Mouse (Mus musculus): ENCODE data around the gene Tmem207. TPM values are rescaled to one million over a fixed set of nuclear protein-coding genes. Genes with fewer than 3 reads are reported as not detected.
"Not testable (repeated sequence)": the region's sequence is repeated elsewhere in the genome, so short reads cannot be mapped to it uniquely, and the experiment has no call there.

The Tmem207 gene
- not detected in 2 replicates for total RNA-seq (2017)

DNA sequence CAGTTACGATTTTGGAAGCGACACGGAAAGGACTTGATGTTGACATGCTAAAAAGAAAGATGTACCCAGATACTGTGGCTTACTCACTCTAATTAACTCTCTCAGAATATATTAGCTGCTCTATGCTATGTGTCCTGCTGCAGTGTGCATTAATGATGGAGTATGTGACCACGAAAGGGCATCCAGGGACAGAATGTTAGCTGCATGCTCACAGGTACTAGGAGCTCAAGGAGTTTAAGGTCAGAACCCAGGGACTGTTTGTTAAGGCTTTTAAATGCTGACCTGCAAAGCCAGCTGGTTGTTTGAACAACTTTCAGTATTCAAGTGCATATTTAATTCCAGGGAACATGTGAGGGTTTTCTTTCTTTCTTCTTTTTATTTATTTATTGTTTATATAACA is at the start of gene Tmem207:
Gene Tmem207, minus strand, starts transcription at position 101 of the 400 bp plus-strand sequence.
- ATAC-seq (replicated peaks; ENCODE audit: low read depth, poor library complexity, severe bottlenecking), result no peak

GRCm38 (mm10) chr16:26574173-26574572 is 47.6 kb upstream of the Tmem207 start:
- no peak for ATAC-seq (replicated peaks; ENCODE audit: low read depth, poor library complexity, severe bottlenecking)

DNA sequence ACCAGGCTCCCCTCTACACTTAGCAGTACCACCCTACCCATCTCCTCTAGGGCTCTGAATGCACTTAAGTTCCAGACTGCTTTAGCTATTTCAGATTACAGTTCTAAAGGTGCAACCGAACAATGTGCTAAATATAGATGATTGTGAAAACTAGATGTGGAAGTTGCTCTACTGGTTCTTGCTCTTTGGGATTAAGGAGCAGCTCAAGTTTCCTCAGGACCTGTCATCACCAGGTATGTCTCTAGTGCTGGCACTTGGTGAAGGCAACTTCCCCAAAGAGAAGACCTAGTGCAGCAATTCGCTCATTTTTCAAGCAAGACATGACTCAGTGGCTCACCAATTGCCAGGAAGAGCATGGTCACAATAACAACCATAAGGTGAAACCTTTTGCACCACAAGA is 45.3 kb upstream of the Tmem207 start:
- ATAC-seq (replicated peaks; ENCODE audit: low read depth, poor library complexity, severe bottlenecking), result no peak

DNA sequence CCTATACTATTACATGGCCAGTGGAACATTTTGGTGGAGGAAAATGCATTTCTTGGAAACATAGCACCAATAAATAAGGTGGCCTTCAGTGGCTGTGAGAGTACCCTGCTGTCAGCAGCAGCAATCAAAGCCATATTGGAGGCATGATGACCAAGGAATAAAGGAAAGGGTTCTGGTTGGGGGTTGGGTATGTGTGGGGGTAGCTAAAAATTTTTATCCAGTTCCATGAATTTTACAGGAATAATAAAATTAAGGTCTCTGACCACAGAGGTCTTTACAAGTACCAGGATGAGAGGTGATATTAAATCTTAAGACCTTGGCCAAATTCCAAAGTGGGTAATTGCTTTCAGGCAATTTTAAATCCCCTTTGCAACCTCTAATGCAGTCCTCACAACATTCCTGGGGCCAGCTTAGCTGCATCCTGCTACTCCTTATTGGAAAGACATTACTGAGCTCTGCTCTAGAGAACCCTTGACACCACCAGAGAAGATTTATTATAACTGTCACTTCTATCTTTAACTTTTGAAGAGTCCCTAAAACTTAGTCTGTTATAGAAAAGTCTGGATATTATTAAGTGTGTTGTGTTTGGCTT is 42.9 kb upstream of the Tmem207 start:
- no peak for ATAC-seq (replicated peaks; ENCODE audit: low read depth, poor library complexity, severe bottlenecking)

DNA sequence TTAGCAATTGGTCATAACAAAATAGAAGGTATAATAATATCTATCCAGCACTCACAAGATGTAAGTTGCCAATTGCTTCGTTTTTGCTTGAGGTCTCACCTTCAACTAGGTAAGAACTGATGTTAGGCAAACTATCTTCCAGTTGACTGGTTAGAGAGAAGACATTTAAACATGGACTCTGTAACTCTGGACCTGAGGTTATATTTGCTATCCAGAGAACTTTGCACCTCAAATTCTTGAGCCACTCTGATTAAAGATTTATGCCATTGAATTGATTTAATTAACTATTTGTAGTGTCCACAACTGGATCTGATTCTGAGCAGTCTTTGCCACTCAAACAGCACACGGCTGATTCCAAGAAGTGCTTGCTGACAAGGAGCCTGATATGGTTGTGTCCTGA is 36.2 kb upstream of the Tmem207 start:
- no peak for ATAC-seq (replicated peaks; ENCODE audit: low read depth, poor library complexity, severe bottlenecking)

DNA sequence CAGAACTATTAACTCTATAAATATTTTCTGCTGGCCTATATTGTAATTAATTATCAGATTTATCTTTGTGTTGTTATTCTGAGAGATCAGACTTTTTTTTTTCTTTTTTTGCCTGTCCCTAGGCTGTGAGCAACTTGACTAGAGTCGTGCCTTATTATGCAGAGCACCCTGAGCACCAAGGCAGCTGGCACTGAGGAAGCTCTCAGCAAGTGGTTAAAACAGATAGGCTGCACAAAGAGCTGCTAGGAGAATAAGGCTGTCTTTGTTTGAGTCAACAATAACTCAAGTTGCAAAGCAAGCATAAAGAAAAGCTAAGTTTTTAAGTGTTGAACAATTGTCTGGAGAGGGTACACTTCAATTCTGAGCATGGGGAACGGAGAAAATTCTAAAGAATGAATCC is 35.2 kb upstream of the Tmem207 start:
- no peak for ATAC-seq (replicated peaks; ENCODE audit: low read depth, poor library complexity, severe bottlenecking)

DNA sequence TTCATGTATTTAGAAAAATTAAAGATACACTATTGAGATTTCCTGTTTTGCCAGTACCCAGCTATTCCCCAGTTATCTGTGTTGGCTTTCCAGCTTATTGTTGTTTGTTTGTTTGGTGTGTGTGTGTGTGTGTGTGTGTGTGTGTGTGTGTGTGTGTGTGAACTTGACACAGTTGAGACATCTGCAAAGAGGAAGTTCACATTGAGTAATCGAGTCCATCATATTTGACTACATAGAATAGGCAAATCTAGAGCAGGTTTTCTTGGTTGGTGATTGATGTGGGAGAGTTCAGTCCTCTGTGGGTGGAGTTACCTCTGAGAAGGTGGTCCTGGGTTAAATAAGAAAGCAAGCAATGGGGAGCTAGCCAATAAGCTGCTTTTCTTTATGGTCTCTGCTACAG is 32.2 kb upstream of the Tmem207 start:
- no peak for ATAC-seq (replicated peaks; ENCODE audit: low read depth, poor library complexity, severe bottlenecking)

- ATAC-seq (replicated peaks; ENCODE audit: low read depth, poor library complexity, severe bottlenecking), result no peak
Observed at GRCm38 (mm10) chr16:26552234-26552633, 25.7 kb upstream of the Tmem207 start.

DNA sequence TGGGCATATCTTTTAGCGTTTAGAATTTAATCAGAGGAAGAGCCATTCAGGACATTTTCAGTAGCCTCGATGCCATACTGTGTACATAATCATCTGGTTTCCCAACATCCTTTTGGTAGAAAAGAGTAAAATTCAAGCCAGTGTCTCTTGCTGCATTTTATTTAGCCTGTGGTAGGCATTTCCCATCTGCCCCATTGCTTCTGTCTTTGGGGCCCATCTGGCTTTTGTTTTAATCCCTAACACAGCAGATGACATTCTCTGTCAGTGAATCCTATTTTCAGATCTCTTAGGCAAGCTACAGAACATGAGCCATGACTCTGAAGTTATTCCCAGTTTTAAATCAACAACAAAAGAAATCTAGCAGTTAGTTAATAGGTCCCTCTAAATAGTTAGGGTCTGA is 22.7 kb upstream of the Tmem207 start:
- ATAC-seq (replicated peaks; ENCODE audit: low read depth, poor library complexity, severe bottlenecking), result no peak

- no peak for ATAC-seq (replicated peaks; ENCODE audit: low read depth, poor library complexity, severe bottlenecking)
Observed at GRCm38 (mm10) chr16:26546879-26547206, 20.3 kb upstream of the Tmem207 start.

DNA sequence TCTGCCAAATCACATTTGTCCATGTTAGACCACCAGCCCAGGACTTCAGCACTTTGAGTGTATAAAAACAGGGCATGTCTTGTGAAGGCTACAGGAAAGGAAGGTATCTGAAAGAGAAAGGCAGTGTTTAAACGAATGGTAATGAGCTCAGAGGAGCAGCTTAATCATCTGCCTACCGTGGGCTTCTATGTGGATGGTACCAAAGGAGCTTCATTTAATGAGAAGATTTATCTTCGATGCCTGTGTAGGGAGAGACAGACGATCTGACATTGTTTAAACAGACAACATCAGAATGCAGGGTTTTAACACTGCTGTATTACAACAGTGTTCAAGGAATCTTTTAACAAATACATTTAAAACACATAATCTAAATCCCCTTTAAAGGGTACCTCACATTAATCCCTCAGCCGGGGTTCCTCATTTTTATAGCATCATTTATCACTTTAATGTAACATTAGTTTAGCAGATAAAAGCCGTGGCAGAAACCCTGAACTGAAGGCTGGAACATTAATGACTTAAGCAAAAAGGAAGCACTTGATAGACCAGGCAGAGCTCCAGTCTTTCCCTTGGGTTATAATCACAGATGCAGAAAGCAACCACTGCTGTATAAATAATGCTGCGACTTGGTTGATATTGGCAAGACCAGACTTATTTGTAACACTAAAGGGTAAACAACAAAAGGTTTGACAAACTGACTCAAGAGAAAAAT is 19.8 kb upstream of the Tmem207 start:
- ATAC-seq (replicated peaks; ENCODE audit: low read depth, poor library complexity, severe bottlenecking), result no peak

DNA sequence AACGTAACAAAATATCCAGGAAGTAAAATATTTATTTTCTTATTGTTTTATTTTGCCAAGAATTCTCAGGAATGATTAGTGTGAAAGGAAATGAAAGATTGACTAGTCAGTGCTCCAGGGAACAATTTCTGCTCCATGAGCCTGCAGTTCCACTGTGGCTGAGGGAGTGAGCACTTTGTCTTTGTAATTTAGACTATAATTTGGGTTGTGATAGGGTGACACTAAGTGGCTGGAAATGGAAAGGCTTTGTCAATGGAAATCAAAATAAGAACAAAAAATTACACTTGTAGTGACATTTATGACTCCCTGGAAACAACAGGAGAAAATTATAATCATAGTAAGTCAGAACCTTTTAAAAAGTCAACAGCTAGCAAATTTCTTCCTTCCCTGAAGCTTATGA is 5.7 kb upstream of the Tmem207 start:
- no peak for ATAC-seq (replicated peaks; ENCODE audit: low read depth, poor library complexity, severe bottlenecking)

DNA sequence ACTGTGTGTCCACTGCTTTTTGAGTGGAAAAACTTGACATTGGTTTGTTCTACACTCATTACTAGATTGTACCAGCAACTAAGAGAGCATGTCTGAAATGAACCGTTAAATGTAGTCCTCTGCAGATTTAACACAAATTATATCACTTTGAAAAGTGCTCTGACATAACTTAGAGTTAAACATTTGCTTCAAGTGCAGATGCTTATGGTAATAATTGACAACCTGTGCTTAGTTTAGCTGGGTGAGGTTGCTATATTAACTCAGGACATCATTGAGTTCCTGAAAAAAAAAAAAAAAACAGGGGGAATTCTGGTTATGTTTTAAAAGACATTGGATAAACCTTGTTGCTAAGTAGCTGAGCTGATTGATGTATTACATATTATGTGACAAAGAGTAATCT is 3.9 kb upstream of the Tmem207 start:
- no peak for ATAC-seq (replicated peaks; ENCODE audit: low read depth, poor library complexity, severe bottlenecking)

DNA sequence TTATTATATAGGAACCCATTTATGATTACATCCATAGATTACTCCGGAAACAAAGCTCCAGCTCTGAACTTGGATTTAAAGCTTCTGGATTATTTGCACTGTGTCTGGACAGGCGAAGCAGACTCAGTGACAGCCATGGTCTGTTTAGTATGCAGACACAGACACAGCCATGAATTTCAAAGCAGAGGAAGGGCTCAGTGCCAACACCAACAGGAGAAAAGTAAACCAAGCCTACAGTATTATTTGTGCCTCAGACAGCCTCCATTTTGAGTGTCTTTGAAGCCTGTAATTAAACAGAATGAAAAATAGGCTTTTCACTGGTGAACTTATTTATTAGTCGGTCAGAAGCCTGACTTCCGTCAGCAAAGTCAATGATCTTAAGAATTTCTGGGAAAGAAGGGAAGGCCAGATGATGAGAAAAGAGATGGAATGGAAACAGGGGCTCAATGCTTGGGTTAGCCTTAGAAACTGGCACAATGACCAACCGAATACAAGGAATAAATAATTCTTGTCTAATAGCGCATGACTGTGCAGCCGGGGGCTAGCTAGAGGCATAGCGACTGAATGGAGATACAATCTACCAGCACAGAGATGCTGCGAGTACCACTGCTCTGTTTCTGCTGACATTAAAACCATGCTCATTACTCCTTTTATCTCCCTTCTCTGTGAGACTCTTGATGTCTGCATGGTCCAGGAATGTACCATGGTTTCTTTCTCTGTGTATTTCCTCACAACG is 1.5 kb upstream of the Tmem207 start:
- ATAC-seq (replicated peaks; ENCODE audit: low read depth, poor library complexity, severe bottlenecking), result no peak

GRCm38 (mm10) chr16:26525832-26526231 is 737 bp downstream of the Tmem207 start:
- ATAC-seq (replicated peaks; ENCODE audit: low read depth, poor library complexity, severe bottlenecking), result no peak

GRCm38 (mm10) chr16:26519596-26519995 is 7.0 kb downstream of the Tmem207 start:
- ATAC-seq (replicated peaks; ENCODE audit: low read depth, poor library complexity, severe bottlenecking), result 0 out of 2 replicates have a peak, but pooled peaks have one; percentile 62

- ATAC-seq (replicated peaks; ENCODE audit: low read depth, poor library complexity, severe bottlenecking), result no peak
Observed at GRCm38 (mm10) chr16:26504961-26505360, 21.6 kb downstream of the Tmem207 start.

- ATAC-seq (replicated peaks; ENCODE audit: low read depth, poor library complexity, severe bottlenecking), result no peak
Observed at GRCm38 (mm10) chr16:26500738-26501137, 25.8 kb downstream of the Tmem207 start.

GRCm38 (mm10) chr16:26499705-26500104 is 26.9 kb downstream of the Tmem207 start:
- ATAC-seq (replicated peaks; ENCODE audit: low read depth, poor library complexity, severe bottlenecking), result not testable (repeated sequence)

DNA sequence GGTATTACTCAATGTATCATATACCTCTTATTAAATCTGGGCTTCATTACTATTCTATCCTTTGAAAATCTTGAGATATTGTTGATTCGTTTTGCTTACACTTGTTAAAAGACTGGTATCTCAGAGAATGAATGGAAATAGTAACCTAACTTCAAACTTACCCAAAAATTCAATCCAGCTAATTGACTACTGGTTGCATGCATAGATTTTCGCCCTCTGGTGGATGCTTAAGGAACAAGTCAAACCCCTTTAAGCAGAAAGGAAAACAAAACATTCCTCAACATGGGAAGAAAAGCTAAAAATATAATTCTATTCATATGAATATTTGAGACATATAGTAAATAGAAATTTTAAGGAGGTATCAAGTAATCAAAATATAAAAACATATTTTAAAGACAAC is 30.8 kb downstream of the Tmem207 start:
- no peak for ATAC-seq (replicated peaks; ENCODE audit: low read depth, poor library complexity, severe bottlenecking)

DNA sequence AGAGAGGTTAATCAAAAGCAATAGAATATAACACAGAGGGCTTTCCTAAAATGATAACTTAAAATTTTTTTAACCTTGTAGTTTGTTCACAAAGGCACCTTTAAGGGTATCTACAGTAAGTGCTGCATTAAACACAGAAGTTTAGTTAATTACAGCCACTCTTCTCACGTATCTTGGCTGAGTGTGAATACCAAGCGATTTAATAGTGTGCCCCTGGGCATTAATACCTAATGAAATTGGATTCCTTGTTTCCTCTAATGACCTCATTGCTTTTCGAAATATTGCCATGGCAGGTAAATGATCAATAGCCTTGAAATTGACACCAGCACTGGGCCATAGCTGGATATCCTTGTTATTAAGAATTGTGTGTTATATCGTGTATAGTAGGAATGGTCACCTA is 55.3 kb downstream of the Tmem207 start:
- ATAC-seq (replicated peaks; ENCODE audit: low read depth, poor library complexity, severe bottlenecking), result no peak
